Mouse (Mus musculus) adrenal gland, adult 8-10 months (tissue): ENCODE data around the gene Gpat2. TPM values are rescaled to one million over a fixed set of nuclear protein-coding genes. Genes with fewer than 3 reads are reported as not detected.

Source experiments
- DNase-seq: peaks from one replicate; pipeline ENCODE4 v3.0.0; 2022
- total RNA-seq, 4 experiments: library from RNA; stranded (reverse); gene quantifications; 2 replicates each; pipeline ENCODE4 v1.2.4; 2022

The Gpat2 gene
- total RNA-seq, 4 experiments from 2014 or later = 0.17 to 0.94 (median 0.71) TPM; not detected in 1

GRCm38 (mm10) chr2:127444055-127444789 is 19.2 kb downstream of the Gpat2 start, which contains the start of gene Fahd2a:
Fahd2a (minus strand) TSS chr2:127444565.
- peak; percentile 88 for DNase-seq

- DNase-seq = no peak
Observed at GRCm38 (mm10) chr2:127446847-127447246, 21.8 kb downstream of the Gpat2 start.

DNA sequence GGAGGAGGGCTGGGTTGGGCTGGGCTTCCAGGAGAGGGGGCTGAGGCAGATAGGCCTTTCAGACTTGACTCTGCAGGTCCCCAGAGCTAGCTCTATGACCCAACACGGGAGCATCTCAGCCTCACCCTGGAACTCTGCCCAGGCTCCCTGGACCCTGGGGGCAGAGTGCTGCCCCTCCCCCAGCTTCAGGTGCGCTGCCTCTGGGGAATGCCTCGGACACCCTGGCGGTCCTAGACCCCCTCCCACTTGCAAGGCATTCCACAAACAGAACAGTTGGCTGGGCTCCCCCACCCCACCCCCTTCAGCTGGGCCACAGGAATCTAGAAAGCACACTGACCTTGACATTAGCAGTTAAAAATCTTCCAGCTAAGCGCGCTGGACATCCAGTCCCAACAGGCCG is 24.7 kb downstream of the Gpat2 start:
- DNase-seq = peak; percentile 34

- no peak for DNase-seq
Observed at GRCm38 (mm10) chr2:127451748-127452147, 26.7 kb downstream of the Gpat2 start.

- DNase-seq = no peak
Observed at GRCm38 (mm10) chr2:127453141-127453540, 28.1 kb downstream of the Gpat2 start.

GRCm38 (mm10) chr2:127453764-127454163 is 28.8 kb downstream of the Gpat2 start:
- DNase-seq = peak; percentile 52

DNA sequence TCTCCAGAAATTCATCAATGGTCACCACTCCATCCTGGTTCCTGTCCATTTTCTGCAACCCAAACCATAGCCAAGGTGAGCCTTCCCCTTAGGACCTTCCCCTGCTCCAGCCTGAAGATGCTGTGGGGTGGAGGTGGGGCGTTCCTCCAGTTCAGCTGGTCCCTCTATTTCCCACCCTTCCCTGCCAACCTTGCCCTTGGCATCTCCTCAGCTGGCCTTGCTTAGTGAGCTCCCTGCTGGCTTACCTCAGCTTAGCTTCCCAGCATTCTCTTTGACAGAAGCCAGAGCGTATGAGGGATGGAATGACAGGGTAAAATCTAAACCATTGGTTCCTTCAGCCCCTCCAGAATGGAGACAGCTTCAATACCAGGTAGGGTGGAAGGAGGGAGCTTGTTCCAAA is 34.3 kb downstream of the Gpat2 start:
- DNase-seq = no peak

- no peak for DNase-seq
Observed at GRCm38 (mm10) chr2:127461351-127461750, 36.4 kb downstream of the Gpat2 start.

GRCm38 (mm10) chr2:127462314-127462713 is 37.3 kb downstream of the Gpat2 start:
- DNase-seq = peak; percentile 35

DNA sequence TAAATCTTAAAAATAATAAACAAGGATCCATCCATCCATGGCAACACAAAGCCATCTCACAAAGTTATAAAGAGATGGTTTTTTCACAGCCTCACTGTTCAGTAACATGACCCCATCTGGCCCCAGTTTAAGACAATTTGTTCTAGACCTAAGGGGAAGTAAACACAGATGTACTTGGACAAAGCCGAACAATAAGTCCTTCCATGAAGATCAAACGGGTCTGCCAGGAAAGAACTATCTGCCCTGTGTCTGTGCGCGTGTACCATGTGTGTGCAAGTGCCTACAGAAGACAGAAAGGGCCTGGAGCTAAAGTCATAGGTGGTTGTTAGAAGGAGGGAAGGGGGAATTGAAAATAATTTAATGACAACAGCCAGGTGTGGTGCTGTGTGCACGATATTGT is 45.2 kb downstream of the Gpat2 start:
- no peak for DNase-seq

GRCm38 (mm10) chr2:127470661-127471060 is 45.7 kb downstream of the Gpat2 start:
- no peak for DNase-seq

GRCm38 (mm10) chr2:127471281-127471680 is 46.3 kb downstream of the Gpat2 start:
- DNase-seq = no peak

DNA sequence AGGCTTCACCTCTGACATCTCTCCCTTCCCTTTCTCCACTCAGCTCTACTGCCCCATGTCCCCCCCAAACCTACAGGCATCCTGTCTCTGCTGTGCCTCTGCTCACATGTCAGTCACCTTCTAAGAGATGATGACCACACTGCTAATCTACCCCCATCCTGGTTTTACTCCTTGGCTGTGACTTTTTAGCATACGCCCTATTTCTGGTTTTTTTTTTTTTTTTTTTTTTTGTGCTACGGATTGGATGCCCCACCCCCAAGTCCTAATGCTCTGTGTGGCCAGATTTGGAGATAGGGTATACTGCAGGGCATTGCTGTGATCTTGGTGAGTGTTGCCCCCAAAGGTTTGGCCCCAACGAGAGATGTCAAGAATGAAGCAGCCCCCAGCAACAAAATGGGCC is 47.3 kb downstream of the Gpat2 start:
- no peak for DNase-seq

GRCm38 (mm10) chr2:127479210-127479609 is 54.2 kb downstream of the Gpat2 start:
- DNase-seq = no peak

DNA sequence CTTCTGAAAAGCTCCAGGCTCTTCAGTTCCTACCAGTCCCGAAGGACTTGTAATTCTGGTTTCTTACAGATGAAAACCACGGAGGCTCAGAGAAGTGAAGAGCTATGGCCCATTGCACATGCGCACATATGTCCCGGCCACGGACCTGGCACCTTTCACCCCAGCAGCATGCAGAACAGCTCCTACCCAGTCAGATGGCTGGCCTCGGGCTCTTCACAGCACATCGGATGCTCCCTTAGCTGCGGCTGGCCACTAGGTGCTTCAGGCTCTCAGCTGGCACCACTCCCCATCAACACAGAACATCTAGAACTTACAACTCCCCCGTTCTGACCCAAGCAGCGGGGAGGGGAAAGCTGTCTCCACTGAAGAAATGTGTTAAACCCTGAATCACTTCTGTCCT is 54.8 kb downstream of the Gpat2 start:
- no peak for DNase-seq

- no peak for DNase-seq
Observed at GRCm38 (mm10) chr2:127481841-127482532, 57.0 kb downstream of the Gpat2 start.

DNA sequence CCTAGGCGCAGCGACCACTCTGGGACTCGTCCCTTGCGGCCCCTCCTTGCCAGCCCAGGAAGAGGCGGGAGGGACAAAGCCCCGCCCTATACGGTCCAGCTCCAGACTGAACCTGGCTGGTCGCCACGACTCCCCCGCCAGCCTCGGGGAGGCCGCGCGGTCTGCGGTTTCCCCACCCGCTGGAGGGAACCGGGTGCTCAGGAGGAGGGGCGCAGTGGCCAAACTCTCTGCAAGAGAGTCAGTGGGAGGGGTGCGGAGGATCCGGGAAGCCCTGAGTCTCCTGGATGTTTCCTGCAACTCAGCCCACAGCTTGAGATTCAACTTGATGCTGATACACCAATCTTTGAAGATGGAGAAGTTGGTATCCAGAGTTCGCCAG is 57.5 kb downstream of the Gpat2 start:
- peak; percentile 27 for DNase-seq

DNA sequence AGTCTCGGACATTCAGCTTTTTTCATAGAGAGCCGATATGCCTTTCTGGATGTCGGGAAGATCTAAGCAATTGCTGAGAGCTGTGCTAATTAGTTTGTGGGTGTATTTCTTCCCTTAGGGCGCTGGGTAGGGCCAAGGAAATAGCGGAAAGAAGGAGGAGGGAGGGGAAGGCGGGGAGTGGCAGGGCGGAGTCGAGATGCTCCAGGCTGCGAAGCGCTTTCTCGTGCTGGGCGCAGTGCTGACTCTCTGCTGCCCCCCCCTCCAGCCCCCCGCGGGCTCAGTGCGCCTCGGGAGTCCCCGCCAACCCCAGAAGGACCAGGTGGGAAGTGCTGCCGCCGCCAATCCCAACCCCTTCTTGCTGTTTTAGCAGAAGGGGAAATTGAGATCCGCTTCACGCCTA is 58.0 kb downstream of the Gpat2 start:
- no peak for DNase-seq

- DNase-seq = peak; percentile 21
Observed at GRCm38 (mm10) chr2:127484476-127485170, 59.6 kb downstream of the Gpat2 start.
